In genomic region chr13:47020798-47021197, GRCm38 (mm10) we compare ENCODE assay signal across 6 mouse cellular contexts.
"Had no signal": no experiment of that assay in that cellular context is flagged by ENCODE, and none has a peak within 500 bp of the region (broad histone marks: within the 10 kb centered on the region; RNA-seq: fewer than 3 reads in every experiment).

No protein-coding gene starts in this region.

- H3K27ac ChIP-seq: left cerebral cortex, adult 2 months; limb, embryonic 13.5 days; liver, embryonic 14.5 days; midbrain, embryonic 13.5 days; stomach, postnatal 0 days had no signal

- H3K36me3 ChIP-seq: limb, embryonic 13.5 days had no signal

- H3K4me1 ChIP-seq: limb, embryonic 13.5 days; midbrain, embryonic 13.5 days had no signal

- H3K4me3 ChIP-seq: left cerebral cortex, adult 2 months; limb, embryonic 13.5 days; midbrain, embryonic 13.5 days had no signal

- DNase-seq: thymus, postnatal 4 days had no signal

- H3K4me2 ChIP-seq: limb, embryonic 13.5 days; midbrain, embryonic 13.5 days had no signal

- ATAC-seq: midbrain, embryonic 13.5 days had no signal

- H3K9me3 ChIP-seq: limb, embryonic 13.5 days; midbrain, embryonic 13.5 days had no signal

- H3K27me3 ChIP-seq: limb, embryonic 13.5 days; midbrain, embryonic 13.5 days had no signal

- H3K9ac ChIP-seq: limb, embryonic 13.5 days; liver, embryonic 14.5 days; midbrain, embryonic 13.5 days had no signal
